Mouse (Mus musculus) kidney, postnatal 0 days (tissue): ENCODE results near the gene Kalrn. TPM values are rescaled to one million over a fixed set of nuclear protein-coding genes. Genes with fewer than 3 reads are reported as not detected.

ENCODE experiments used
- ATAC-seq: fragments of 200-750 bp; cut with Nextera tagmentation; replicated peaks from 2 replicates; pipeline ENCODE4 v1.8.0; 2017; ENCODE audit warnings: low read depth, moderate number of reproducible peaks, moderate TSS enrichment, moderate library complexity; ENCODE audit not compliant: low FRiP score
- DNase-seq: peaks from one replicate; pipeline ENCODE4 v3.0.0-alpha.2; 2016; ENCODE audit warnings: low spot score
- H3K27ac ChIP-seq: fragments of 300-500 bp; sonication (generic); 2 replicates; pipeline ENCODE4 v1.5.1; 2014; ENCODE audit warnings: mild to moderate bottlenecking
- H3K27me3 ChIP-seq: fragments of 300-500 bp; sonication (generic); 2 replicates; pipeline ENCODE4 v1.6.1; 2014; ENCODE audit warnings: low read length, mixed read lengths; ENCODE audit not compliant: insufficient read depth
- H3K36me3 ChIP-seq: fragments of 300-500 bp; sonication (generic); 2 replicates; pipeline ENCODE4 v1.6.1; 2014; ENCODE audit warnings: low read length, mixed read lengths; ENCODE audit not compliant: insufficient read depth
- H3K4me1 ChIP-seq: fragments of 300-500 bp; sonication (generic); replicated peaks from 2 replicates; pipeline ENCODE4 v1.6.1; 2014; ENCODE audit warnings: antibody characterized with exemption, low read length, mixed read lengths; ENCODE audit not compliant: insufficient read depth
- H3K4me2 ChIP-seq: fragments of 300-500 bp; sonication (generic); 2 replicates; pipeline ENCODE4 v1.6.1; 2014; ENCODE audit warnings: mild to moderate bottlenecking, low read length, moderate library complexity, mixed read lengths
- H3K4me3 ChIP-seq: fragments of 300-500 bp; sonication (generic); replicated peaks from 2 replicates; pipeline ENCODE4 v1.5.1; 2014; ENCODE audit warnings: low read depth, low read length
- H3K9ac ChIP-seq: fragments of 300-500 bp; sonication (generic); 2 replicates; pipeline ENCODE4 v1.6.1; 2014; ENCODE audit warnings: low read depth, low read length
- H3K9me3 ChIP-seq: fragments of 300-500 bp; sonication (generic); replicated peaks from 2 replicates; pipeline ENCODE4 v1.6.1; 2016; ENCODE audit warnings: low read length, inconsistent platforms, mixed read lengths
- CTCF ChIP-seq: IDR thresholded peaks from 2 replicates; pipeline ENCODE4 v1.5.1; 2016; ENCODE audit warnings: antibody characterized with exemption, low read depth, mild to moderate bottlenecking, moderate library complexity
- WGBS: fragments of 180-500 bp; shearing (Covaris S2); extraction: QIAGEN DNeasy Blood & Tissue Kit; methylation state at CpG from one replicate; pipeline ENCODE4 v1.1.7; 2014; 5-methylcytosine and 5-hydroxymethylcytosine counted together
- polyA plus RNA-seq: library from polyadenylated mRNA; unstranded; fragments of >200 nt; fragmentation: Nextera tagmentation; extraction: Ambion mirVana; gene quantifications from 2 replicates; pipeline ENCODE4 v1.2.1, GENCODE M21; 2015

Gene Kalrn
- polyA plus RNA-seq, 1 experiment from 2014 or later: 20.0 TPM

DNA sequence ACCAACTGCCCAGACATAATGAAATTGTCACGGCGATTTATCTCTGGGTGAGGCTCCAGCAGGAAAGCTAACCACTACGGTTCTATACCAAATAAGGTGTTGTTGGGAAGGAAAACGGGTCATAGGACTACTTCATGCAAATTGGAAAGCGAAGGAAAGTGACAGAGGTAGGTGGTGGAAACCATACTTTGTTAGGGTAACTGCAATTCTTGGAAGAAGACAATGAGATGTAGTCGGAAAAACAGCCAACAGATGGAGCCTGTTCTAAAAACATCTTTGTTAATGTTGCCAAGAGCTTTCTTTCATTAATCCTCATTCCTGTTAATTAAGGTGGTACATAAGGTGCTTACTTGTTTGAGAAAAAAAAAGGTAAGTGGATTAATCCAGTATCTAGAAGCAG, 533.1 kb downstream of the Kalrn start:
- DNase-seq: no peak
- no peak overlapping the region for H3K9ac ChIP-seq
- H3K27me3 ChIP-seq: no peaks in the 10 kb centered on the region
- no peak overlapping the region for H3K4me2 ChIP-seq
- peak; percentile 18; the same call in 1 of the 2 replicates for TF ChIP-seq CTCF
- H3K27ac ChIP-seq: no peak overlapping the region
- 75% methylated on average over 6 of the region's 6 CpGs for WGBS
- H3K9me3 ChIP-seq: no peaks in the 10 kb centered on the region
- H3K36me3 ChIP-seq: peaks cover 23% of the 10 kb centered on the region; the same call in 1 of the 2 replicates
- no peak for ATAC-seq
- 0 out of 2 replicates have a peak, but pooled peaks cover 6% of the 10 kb centered on the region for H3K4me1 ChIP-seq
- H3K4me3 ChIP-seq: no peak overlapping the region

DNA sequence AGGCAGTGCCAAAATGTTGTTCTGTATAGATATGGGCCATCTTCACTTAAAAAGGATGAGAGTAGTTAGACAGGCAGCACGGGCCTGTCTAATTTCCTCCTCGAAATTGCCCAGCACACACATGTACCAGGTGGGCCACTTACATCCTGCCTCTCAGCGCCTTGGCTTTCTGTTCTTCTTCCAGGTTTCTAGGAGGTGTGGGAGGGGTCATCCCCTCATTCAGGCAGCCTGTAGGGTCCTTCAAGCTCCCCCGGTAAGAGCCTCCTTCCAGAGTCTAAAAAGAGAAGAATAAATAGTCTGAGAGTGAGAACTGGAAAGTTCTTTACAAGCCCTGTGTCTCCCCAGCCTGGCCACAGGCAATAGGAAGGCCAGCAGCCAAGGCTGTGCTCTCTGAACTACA, 533.6 kb downstream of the Kalrn start:
- Histone ChIP-seq H3K4me1 (0 out of 2 replicates have a peak, but pooled peaks cover 9% of the 10 kb centered on the region), H3K36me3 (peaks cover 23% of the 10 kb centered on the region; the same call in 1 of the 2 replicates), H3K9me3 (no peaks in the 10 kb centered on the region), H3K27me3 (no peaks in the 10 kb centered on the region), H3K27ac (no peak overlapping the region), H3K9ac (no peak overlapping the region), H3K4me2 (no peak overlapping the region), H3K4me3 (no peak overlapping the region)
- WGBS: 78% methylated on average over 4 of the region's 4 CpGs
- ATAC-seq (no peak), DNase-seq (no peak)
- no peak for TF ChIP-seq CTCF

DNA sequence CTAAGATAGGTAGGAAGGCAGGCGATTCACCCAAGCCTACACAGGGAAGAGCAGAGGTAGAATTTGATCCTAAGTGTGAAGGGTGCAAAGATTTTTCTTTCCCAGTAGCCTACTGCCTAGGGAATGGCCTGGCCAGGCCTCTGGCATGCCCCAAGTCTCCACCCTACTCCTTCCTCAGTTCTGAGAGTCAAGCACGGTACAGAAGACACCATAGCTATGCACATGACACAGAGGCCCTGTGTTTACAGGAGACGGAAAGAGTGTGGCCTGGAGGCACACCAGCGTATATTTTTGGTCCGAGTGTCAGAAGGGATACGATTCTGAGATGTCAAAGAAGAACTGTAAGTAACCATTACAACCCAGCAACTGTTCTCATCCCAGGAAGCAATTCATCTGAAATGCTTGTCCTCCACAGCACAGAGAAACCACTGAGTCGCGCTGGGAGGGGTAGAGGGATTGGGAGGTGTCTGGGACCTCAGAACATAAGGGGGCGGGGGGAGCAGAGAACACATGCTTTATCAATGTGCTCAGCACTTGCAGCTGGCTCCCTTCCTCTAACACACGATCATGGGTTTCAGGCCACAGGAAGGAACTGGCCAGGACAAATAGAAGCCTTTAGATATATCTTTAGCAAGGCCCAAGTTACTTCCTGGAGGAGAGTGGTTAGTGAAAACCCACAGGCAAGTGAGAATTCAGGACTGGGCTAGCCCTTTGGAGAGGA, 536.8 kb downstream of the Kalrn start:
- no peaks in the 10 kb centered on the region for H3K27me3 ChIP-seq
- H3K36me3 ChIP-seq: peaks cover 35% of the 10 kb centered on the region
- no peak overlapping the region for H3K4me3 ChIP-seq
- WGBS: 68% methylated on average over 10 of the region's 10 CpGs
- H3K9ac ChIP-seq: no peak overlapping the region
- DNase-seq: no peak
- no peak overlapping the region for H3K4me2 ChIP-seq
- 0 out of 2 replicates have a peak, but pooled peaks cover 10% of the 10 kb centered on the region for H3K4me1 ChIP-seq
- H3K9me3 ChIP-seq: no peaks in the 10 kb centered on the region
- no peak for TF ChIP-seq CTCF
- ATAC-seq: no peak
- 0 out of 2 replicates have a peak overlapping the region, but pooled peaks have one; percentile 25 for H3K27ac ChIP-seq

- ATAC-seq (no peak), DNase-seq (no peak)
- H3K27me3 ChIP-seq: no peaks in the 10 kb centered on the region
- TF ChIP-seq CTCF: no peak
- no peak overlapping the region for H3K4me3 ChIP-seq
- H3K9me3 ChIP-seq: no peaks in the 10 kb centered on the region
- peaks cover 10% of the 10 kb centered on the region; the same call in 1 of the 2 replicates for H3K4me1 ChIP-seq
- no peak overlapping the region for H3K9ac ChIP-seq
- H3K27ac ChIP-seq: no peak overlapping the region
- no peak overlapping the region for H3K4me2 ChIP-seq
- 71% methylated on average over 2 of the region's 2 CpGs for WGBS
- peaks cover 35% of the 10 kb centered on the region for H3K36me3 ChIP-seq
Measured at GRCm38 (mm10) chr16:34035780-34036179, 537.6 kb downstream of the Kalrn start.

GRCm38 (mm10) chr16:34034267-34034666, 539.1 kb downstream of the Kalrn start:
- H3K9me3 ChIP-seq: no peaks in the 10 kb centered on the region
- no peak for TF ChIP-seq CTCF
- DNase-seq (no peak), ATAC-seq (no peak)
- H3K4me3 ChIP-seq: no peak overlapping the region
- no peaks in the 10 kb centered on the region for H3K27me3 ChIP-seq
- no peak overlapping the region for H3K9ac ChIP-seq
- H3K27ac ChIP-seq: no peak overlapping the region
- peaks cover 17% of the 10 kb centered on the region; the same call in 1 of the 2 replicates for H3K4me1 ChIP-seq
- 78% methylated on average over 17 of the region's 17 CpGs for WGBS
- peaks cover 29% of the 10 kb centered on the region for H3K36me3 ChIP-seq
- H3K4me2 ChIP-seq: no peak overlapping the region

DNA sequence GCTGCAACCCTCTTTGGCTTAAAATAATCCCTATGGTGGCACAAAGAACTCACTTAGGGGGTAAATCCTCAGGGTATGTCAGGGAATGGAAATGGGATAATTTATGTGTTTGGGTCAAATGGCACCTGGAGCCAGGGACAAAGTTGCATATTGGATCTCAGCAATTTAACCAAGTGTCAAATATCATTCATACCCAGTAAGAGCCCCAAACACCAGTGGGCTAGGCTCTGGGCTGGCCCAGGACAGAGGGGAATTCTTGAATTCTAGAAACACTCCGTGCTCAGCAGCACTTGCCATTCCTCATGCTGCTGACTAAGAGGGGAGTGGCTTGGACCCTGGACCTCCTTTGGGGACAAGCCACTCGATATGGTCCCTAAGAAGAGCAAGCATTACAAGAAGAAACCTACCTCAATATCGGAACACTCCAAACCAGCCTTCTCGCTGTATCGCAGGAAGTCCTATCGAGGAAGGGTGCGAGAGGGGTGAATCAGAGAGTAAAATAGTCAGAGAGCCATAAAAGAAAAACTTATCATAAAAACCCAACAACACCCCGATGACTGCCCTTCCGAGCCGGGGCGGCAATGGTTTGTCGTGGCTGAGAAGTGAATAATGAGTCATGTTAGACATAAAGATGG, 541.2 kb downstream of the Kalrn start:
- no peak overlapping the region for H3K27ac ChIP-seq
- ATAC-seq (no peak), DNase-seq (no peak)
- peaks cover 17% of the 10 kb centered on the region; the same call in 1 of the 2 replicates for H3K4me1 ChIP-seq
- H3K4me3 ChIP-seq: no peak overlapping the region
- H3K9ac ChIP-seq: no peak overlapping the region
- no peak overlapping the region for H3K4me2 ChIP-seq
- no peak for TF ChIP-seq CTCF
- H3K9me3 ChIP-seq: no peaks in the 10 kb centered on the region
- WGBS: 87% methylated on average over 12 of the region's 12 CpGs
- no peaks in the 10 kb centered on the region for H3K27me3 ChIP-seq
- peaks cover 25% of the 10 kb centered on the region for H3K36me3 ChIP-seq
